Mouse (Mus musculus): ENCODE measurements around the gene Rere.

- TF ChIP-seq CTCF (conservative IDR thresholded peaks at IDR 0.05; ENCODE audit: insufficient read depth, insufficient read length, low read depth, low read length) (no peak), POLR2A (IDR thresholded peaks at IDR 0.05; ENCODE audit: low read depth, low read length) (no peak)
Observed at GRCm38 (mm10) chr4:150568318-150569134, 287.1 kb downstream of the Rere start.
